Mouse (Mus musculus) brain, adult 2 months (tissue): ENCODE measurements around the gene Gm9048.
A peak's percentile ranks its signal among the peaks of the same experiment; 100 is the strongest.
"Not testable (repeated sequence)": the region's sequence is repeated elsewhere in the genome, so short reads cannot be mapped to it uniquely, and the experiment has no call there.

Experiments
- DNase-seq: peaks from one replicate; pipeline ENCODE4 v3.0.0; 2011; ENCODE audit warnings: low read depth, low spot score

Gm9048 gene

GRCm38 (mm10) chr10:118348579-118348978, at the start of gene Gm9048:
Gene Gm9048, minus strand, starts transcription at chr10:118348679.
- DNase-seq = not testable (repeated sequence)

- peak; percentile 86 for DNase-seq
Measured at GRCm38 (mm10) chr10:118370443-118370842, 22.0 kb upstream of the Gm9048 start.

- no peak for DNase-seq
Measured at GRCm38 (mm10) chr10:118369518-118369917, 21.0 kb upstream of the Gm9048 start.

- not testable (repeated sequence) for DNase-seq
Measured at GRCm38 (mm10) chr10:118354005-118354404, 5.5 kb upstream of the Gm9048 start, which contains the start of gene Gm9049. Gene Gm9049, minus strand, starts transcription at chr10:118354105.

- DNase-seq = not testable (repeated sequence)
Measured at GRCm38 (mm10) chr10:118343155-118343554, 5.3 kb downstream of the Gm9048 start, which contains the start of gene Gm9046. Gene Gm9046, minus strand, starts transcription at chr10:118343255.

- not testable (repeated sequence) for DNase-seq
Measured at GRCm38 (mm10) chr10:118337731-118338130, 10.7 kb downstream of the Gm9048 start, which contains the start of gene Gm9045. Gene Gm9045, minus strand, starts transcription at chr10:118337831.

- not testable (repeated sequence) for DNase-seq
Measured at GRCm38 (mm10) chr10:118332308-118332707, 16.2 kb downstream of the Gm9048 start, which contains the start of gene Gm9044. Gene Gm9044, minus strand, starts transcription at chr10:118332408.

- not testable (repeated sequence) for DNase-seq
Measured at GRCm38 (mm10) chr10:118326869-118327268, 21.6 kb downstream of the Gm9048 start, which contains the start of gene Gm9040. Gene Gm9040, minus strand, starts transcription at chr10:118326969.

- no peak for DNase-seq
Measured at GRCm38 (mm10) chr10:118319024-118319423, 29.5 kb downstream of the Gm9048 start.

- not testable (repeated sequence) for DNase-seq
Measured at GRCm38 (mm10) chr10:118302133-118302532, 46.3 kb downstream of the Gm9048 start.
